18 mouse cellular contexts compared by ENCODE assay signal in the genomic region with DNA sequence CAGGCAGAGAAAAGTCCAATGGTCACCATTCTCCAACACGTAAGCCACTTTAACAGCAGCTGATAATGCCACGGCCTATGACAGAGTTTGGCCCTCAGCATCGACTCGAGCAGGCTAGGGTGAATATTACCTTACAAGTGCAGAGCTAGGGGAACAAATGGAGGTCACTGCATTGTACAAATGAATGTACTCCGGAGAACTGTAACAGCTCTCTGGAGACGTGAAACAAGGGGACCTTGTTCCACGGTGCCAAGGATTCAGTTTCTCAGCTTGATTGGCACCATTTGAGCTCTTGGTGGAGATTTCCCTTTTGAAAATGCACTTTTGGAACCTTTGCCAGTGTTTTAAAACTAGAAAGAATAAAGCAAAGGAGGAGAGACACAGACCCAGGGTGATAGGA. TPM values are rescaled to one million over a fixed set of nuclear protein-coding genes. Genes with fewer than 3 reads are reported as not detected.
"Had no signal": no experiment of that assay in that cellular context is flagged by ENCODE, and none has a peak within 500 bp of the region (broad histone marks: within the 10 kb centered on the region; RNA-seq: fewer than 3 reads in every experiment).

No protein-coding gene starts in this region.

- H3K36me3 ChIP-seq: limb, embryonic 15.5 days; liver, embryonic 12.5 days; stomach, embryonic 15.5 days had no signal

- H3K4me1 ChIP-seq: limb, embryonic 15.5 days; liver, embryonic 12.5 days; stomach, embryonic 15.5 days had no signal

- H3K9ac ChIP-seq: limb, embryonic 15.5 days; liver, embryonic 12.5 days; lung, embryonic 14.5 days; stomach, embryonic 15.5 days had no signal

- H3K27ac ChIP-seq: layer of hippocampus, adult 2 months; limb, embryonic 15.5 days; liver, embryonic 12.5 days; stomach, embryonic 15.5 days had no signal

- ATAC-seq: liver, embryonic 12.5 days had no signal

- H3K9me3 ChIP-seq: limb, embryonic 15.5 days; liver, embryonic 12.5 days; stomach, embryonic 15.5 days had no signal

- H3K4me3 ChIP-seq: layer of hippocampus, adult 2 months; limb, embryonic 15.5 days; liver, embryonic 12.5 days; myocyte; stomach, embryonic 15.5 days had no signal

- DNase-seq: kidney, adult 18-20 months; kidney, postnatal 10 days; kidney, postnatal 4 days; left cerebral cortex, postnatal 4 days; lung, embryonic 14.5 days; lung, postnatal 10 days; lung, postnatal 4 days; right cerebral cortex, postnatal 14 days; thymus, adult 2 months; thymus, postnatal 36 days had no signal

- H3K4me2 ChIP-seq: limb, embryonic 15.5 days; liver, embryonic 12.5 days; lung, embryonic 14.5 days; midbrain, embryonic 11.5 days; stomach, embryonic 15.5 days had no signal

- H3K27me3 ChIP-seq: limb, embryonic 15.5 days; liver, embryonic 12.5 days; stomach, embryonic 15.5 days had no signal

RNA-seq across cellular contexts. Expression of a gene that starts 32.1 kb away (rescaled TPM):
- total RNA-seq: megakaryocyte, adult 5-6 weeks had no signal
- polyA plus RNA-seq: spleen, adult 2 months had no signal

RNA-seq across cellular contexts. Expression of a gene that starts 44.8 kb away (rescaled TPM):
- total RNA-seq: megakaryocyte, adult 5-6 weeks had no signal
- polyA plus RNA-seq: myocyte; spleen, adult 2 months; thymus, adult 2 months had no signal
